Mouse (Mus musculus) natural killer cell, adult 2 months (primary cell): ENCODE measurements around the gene Mb21d2.

Experiments used
- DNase-seq, 2 experiments: peaks; one replicate each; pipeline ENCODE4 v3.0.0; 2022; ENCODE audit warnings: low spot score in 2 of 2

Gene Mb21d2

DNA sequence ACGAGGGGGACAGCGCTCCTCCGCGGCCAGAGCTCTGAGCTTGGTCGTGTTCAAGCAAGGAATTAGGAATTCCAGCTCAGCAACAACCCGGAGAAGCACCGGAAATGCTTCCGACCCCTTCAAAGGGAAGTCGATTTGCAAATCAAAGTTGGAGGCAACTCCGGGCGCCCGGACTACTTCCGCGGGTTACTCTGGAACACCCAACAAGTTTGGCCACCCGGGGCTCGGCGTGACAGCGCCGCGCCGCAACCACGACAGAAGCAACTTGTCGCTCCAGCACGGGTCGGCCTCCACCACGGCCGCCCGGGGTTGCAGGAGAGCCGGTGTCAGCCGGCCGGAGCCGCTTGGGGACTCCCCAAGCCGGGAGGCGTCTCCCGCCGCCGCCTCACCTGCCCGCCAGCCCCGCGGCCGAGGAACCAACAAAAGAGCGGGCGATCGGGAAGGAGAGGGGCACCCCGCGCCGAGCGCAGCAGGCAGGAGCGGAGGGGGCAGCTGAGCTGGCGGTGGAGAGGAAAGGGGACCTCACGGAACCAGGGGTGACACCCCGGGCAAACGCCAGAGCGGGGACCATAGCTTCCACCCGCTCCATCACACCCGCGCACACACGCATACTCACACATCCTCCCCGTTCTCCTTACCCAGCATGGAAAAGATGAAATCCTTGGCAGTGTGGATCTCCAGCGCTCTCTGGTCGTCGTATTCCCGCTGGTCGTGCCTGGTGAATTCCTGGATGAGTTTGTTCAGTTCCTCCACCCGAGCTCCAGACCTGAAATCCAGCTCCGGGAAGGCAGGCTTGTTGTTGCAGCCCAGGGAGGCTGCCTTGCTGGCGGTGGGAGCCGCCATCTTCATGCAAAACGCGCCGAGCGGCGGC, at the start of gene Mb21d2:
Mb21d2 (minus strand) TSS at position 859 of the 871 bp plus-strand sequence.
- DNase-seq = no peak

DNA sequence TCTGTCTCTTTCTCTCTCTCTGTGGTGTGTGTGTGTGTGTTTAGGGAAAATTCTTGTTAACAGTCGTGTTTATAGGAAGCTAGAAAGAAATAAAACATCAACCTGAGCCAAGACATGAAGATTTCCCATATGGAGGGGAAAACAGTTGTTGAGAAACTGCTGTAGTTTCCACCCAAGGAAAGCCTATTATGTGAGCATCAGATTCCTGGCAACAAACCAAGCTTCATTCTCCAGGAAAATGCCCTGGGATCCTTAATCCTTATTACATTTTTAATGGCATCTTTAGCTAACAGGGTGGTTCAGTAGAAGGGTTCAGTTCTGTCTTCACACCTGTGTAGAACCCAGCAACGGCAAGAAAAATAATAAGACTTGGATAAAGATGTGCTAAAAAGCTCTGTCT, 36.8 kb upstream of the Mb21d2 start:
- DNase-seq = no peak

DNA sequence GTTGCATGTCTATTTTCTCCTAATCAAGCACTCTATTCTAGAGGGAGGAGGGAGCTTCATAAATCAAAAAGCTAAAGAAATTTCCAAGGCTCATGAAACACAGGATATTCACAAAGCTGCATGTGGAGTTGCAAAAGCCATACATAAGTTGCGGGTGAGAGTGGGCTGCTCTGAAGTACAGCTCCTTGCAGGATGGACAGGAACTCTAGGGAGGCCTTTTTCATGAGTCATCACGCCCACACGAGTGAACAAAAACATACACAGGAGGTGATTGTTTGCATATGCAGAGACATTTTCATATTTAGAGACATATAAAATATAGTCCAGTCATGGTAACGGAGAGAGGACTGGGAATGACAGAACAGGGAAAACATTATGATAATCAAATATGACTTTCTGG, 34.6 kb upstream of the Mb21d2 start:
- no peak for DNase-seq

DNA sequence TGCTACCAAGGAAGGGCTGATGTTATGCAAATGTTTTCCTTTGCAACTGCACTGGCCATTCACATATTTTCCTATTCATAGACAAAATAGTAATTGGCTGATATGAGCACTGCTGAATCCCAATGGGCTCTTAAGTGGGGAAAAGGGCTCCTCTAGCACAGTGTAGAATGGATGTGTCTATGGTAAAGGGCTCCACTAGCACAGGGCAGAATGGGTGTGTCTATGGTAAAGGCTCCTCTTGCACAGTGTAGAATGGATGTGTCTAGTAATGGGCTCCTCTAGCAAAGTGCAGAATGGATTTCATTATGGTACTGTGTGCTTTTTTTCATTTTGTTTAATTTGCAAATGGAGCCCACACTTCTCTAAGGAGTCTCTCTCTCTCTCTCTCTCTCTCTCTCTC, 33.5 kb upstream of the Mb21d2 start:
- DNase-seq = no peak

DNA sequence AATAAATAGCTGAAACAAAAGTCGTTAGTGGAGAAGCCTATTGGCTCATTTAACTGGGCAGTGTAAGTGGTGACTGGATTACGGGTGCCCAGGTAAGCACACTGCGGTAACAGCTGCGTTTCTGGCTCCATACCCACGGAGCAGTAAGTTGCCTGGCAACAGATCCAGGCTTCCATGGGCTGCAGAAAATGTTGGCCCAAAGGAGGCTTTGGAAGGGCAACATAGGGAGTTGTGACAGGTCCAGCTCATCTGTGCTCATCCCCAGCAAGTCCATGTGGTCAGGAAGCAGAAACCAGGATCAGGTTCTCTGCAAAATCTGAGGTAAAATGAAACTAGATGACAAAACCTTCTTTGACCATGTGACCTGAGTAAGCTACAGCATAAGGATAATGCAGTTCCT, 20.3 kb upstream of the Mb21d2 start:
- no peak for DNase-seq

DNA sequence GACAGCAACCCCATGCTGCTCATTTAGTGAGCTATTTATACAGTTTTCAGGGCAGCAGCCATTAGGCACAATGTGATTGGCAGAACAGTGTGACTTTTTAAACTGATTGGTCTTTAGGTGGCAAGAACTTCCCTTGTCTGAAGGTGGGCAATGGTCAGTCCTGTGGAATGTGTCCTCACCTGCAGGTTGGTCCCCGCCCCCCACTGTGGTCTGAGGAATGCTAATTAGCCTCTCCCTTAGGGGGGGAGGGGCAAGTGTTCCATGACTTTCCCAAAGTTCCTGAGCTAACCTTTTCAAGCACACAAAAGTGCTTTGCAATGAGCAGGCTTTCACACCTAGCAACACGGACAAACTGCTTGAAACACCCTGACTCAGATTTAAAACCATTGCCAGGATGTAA, 13.8 kb upstream of the Mb21d2 start:
- DNase-seq = no peak

DNA sequence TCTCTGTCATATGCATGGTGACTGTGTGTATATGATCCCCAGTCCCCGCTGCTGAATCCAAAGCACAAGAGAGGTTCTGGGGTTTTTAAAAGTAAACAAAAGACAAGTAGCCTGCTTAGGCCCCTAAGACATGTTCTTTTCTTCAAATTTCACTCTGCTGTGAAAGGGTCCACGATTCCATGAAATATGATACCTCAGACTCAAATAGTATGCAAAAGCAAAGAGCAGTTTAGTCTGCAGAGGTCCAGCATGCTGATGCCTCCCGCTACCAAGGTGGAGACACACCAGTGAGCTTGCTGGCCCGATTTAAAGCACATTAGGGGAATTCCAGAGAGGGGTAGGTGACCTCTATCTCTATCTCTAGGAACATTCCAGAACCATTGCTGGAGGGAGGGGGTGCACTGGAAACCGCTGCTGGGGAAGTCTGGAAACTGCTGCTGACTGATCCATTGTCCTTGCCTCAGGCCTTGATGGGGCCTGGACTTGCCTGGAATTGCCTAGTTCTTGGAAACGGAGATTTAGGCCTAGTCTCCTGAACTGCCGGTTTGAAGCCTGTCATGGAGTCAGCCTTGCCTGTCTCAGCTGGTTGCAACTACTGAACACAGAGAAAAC, 6.8 kb upstream of the Mb21d2 start:
- no peak for DNase-seq

DNA sequence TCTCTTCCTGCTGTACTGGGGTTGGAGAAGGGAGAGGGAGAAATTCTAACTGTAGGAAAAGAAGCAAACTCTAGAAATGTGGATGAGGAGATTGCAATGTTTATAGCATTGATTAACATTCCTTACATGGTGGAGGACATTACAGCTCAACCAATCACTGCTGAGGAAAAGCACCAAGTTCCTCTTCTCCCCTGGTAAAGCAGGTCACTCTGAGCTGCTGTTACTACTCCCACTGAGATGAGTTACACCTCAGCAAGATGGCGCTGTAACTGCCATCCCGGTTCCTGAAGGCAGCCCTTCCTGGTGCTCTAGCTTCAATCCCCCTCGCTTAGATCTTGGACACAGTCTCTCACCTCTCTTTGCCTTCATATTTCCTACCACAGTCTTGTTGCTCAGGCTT, 6.2 kb upstream of the Mb21d2 start:
- DNase-seq = no peak

DNA sequence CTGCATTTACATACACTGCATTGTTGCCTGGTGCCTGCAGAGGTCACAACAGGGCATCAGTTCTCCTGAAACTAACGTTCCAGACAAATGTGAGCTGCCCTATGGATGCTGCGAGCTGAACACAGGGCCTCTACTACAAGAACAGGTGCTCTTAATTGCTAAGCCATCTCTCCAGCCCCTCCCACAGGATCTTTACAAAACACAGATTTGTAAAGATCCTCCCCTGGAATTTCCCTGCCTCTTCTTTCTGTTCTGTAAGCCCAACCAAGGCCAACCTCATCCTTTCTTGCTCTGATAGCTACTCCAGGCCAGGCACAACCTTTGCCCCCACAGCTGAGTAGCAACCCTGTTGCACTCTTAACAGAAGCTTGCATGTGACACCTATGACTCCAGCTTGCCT, 1.7 kb upstream of the Mb21d2 start:
- no peak for DNase-seq

DNA sequence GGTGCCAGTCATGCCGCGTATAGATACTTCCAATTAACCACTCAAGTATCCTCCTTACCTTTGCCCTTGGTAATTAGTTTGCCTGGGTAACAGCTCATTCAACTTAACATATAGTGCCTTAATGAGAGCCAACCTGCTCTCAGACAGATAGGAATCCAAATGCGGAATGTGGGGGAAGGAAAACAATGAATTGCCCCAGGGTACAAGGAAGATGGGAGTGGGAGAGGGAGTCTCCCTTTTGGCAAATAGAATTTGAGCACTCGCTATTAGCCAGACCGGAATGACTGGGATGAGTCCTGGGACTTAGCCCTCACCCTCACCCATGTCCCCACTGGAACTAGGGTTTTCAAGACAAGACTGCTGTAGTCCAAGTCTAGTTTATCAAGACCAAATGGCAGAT, 953 bp upstream of the Mb21d2 start:
- DNase-seq = no peak

DNA sequence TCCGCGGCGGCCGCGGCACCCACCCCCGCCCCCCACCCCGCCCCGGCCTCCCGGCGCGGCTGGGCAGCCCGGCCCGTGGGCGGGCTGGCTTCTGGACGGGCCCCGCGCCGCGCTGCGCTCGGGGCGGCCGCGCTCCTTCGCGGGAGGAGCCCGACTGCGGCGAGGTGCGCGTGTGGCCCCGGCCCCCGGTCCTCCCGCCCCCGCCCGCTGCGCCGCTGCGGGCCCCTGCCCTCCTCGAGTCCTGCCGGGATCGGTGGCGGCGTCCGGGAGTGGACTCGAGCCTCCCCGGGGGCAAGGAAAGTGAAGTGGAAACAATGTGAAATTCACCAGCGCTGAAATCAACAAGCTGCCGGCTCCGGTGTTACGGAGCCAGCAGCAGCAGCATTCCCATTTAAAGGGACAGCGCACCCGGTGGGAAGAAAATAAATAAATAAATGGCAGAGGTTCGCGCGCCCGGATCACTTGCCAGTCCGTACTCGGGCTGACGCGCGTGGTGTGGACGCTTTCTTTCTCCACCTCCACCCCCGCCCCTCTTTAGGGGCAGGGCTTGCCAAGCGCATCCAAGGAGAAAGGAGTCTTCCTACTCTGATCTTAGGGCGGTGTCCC, 316 bp upstream of the Mb21d2 start:
- DNase-seq = no peak

DNA sequence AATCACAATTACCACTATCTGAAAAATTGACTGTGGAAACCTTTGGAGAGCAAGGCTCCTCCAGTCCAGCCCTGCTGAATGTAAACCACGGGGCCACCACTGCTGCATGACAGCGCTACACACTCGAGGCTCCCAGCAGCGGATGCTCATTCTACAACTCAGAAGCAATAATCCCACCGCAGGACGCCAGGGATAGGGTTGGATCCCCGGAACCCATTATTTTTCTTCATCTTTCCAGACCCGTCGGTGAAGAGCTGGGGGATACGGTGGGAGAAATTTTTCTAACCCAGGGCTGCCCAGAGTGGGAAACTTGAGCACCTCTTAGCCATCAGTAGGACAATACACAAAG, 1.0 kb downstream of the Mb21d2 start:
- DNase-seq = no peak

DNA sequence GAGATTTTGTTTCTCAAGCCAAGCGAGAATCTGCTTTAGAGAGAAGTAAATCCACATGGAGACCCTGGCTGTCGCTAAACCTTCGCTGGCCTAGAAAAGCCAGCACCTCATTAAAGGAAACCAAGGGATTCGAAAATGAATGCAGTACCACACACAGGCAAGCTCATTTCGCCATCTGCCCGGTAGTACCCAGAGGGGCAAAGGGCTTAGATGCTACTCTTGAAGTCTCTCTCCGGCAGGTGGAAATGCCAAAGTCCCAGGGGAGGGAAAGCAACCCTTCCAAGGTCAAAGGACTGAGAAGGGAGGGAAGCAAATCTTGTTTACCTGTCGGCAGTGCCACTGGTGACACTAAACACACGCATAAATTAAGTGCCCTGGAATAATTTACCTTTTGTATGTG, 2.1 kb downstream of the Mb21d2 start:
- no peak for DNase-seq

DNA sequence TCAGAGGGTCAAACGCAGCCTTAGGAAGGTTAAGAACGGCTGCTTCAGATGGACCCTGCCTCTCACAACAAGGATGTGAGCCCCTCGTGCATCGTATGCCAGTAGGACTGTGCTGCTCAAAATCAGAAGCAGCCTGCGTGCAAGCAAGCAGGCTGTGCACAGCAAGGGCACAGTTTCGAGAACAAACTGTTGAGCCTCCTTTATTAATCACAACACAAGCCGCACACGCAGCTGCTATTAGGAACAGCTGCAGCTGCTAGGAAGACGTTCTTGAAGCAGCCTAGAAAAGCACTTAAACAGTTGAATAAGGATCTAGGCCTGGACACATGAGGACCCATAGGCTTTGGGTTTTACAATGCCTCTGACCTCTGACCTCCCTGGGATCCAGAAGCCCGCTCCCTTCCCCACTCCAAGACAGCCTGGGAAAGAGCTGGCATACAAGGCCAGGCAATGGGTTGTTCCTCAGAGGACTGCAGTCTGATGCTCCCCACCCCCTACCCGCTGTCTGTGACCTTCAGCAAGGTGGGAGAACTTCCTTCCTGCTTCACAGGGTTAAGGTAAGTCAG, 10.1 kb downstream of the Mb21d2 start:
- DNase-seq = no peak

DNA sequence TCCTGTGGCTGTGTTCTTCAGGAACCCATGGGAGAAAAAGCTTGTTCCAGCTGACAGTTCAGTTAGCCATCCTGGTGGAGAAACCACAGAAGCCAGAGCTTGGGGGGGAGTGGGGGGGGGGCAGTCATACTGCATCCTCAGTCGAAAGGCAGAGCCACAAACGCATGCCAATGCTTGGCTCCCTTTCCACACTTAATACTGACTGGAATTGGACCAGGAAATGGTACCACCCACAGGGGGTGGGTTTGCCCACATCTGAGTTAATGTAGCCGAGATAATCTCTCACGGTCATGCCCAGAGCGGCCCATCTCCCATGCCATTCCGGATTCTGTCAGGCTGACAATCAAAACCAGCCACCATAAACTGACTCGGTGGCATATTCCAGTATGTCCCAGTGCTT, 14.1 kb downstream of the Mb21d2 start:
- DNase-seq = no peak

DNA sequence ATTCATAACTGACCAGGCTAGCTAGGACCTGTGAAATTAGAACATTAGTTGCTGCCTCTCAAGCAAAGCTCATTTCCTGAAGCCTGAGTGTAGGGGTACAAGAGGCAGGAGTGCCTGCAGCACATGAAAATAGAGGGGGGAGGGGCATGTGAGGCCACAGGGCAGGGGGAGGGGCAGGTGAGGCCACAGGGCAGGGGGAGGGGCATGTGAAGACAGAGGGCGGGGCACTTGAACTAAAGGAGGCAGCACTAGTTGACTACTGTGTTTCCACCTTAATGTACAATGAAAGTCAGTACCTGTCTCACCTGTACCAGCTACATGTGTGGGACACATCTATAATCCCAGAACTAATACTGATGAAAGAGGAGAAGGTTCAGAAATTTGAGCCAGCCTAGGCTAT, 14.8 kb downstream of the Mb21d2 start:
- no peak for DNase-seq

DNA sequence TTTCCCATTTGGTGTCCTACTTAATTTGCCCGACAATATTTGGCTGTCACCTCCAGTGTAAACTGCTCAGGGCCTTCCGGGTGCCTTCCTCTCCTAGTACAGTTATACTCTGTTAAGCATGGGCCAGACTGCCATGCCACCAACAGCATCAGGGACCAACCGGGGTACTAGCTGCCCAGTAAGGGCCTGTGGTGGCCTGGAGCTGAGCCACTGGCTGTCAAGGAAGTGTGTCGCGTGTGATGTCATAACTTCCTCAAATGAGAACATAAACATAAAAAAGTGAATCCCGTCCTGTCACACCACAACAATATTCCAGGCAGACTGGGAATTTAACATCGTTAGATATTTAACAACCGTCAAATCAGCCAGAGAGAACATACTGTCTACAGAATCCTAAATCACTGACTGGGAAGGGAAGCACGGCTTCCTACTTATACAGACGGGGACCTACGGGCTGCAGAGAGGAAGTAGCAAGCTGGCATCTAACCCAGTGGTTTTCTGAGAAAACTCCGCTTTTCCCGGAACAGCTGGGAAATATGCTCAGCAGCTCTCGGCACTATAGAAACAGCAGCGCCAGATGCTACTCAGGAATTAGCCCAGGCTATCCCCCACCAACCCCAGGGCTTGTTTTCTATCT, 17.9 kb downstream of the Mb21d2 start:
- no peak for DNase-seq

DNA sequence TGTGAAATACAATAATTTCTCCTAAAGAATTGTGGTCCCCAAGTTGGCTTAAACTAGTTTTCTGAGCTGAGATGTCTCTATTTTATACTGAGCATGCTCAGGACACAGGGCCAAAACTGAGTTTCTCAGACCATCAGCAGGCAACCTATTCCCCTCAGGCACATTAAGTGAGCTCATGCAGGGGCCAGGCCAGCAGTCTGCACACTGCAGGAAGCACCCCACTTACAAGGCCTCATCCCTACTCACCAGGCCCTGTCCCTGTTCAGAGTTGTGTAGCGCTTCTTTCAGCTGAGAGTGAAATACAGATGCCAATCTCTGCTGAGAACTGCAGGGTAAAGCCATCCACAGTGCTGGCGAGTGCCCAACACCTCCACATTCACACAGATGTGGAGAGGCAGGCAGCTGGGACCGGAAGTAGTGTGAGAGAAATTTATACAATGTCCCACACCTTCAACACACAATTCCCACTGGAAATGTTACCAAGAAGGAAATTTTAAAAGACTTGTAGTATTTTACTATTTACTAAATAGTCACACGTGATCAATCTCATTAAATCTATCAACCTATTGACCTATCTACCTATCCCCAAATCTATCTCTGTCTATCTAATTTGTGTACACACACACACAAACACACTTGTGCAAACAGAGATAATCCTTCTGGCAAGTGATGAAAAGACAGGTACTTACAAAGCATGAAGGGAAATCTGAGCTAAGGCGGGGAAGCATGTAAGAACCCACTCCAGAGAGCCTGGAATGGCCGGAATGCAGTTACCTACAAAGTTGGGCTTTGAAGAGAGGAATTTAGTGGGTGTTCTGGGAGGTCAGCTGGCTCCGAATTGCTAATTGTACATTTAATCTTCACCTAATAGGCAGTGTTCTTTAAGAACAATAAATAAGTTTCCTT, 22.9 kb downstream of the Mb21d2 start:
- no peak for DNase-seq

DNA sequence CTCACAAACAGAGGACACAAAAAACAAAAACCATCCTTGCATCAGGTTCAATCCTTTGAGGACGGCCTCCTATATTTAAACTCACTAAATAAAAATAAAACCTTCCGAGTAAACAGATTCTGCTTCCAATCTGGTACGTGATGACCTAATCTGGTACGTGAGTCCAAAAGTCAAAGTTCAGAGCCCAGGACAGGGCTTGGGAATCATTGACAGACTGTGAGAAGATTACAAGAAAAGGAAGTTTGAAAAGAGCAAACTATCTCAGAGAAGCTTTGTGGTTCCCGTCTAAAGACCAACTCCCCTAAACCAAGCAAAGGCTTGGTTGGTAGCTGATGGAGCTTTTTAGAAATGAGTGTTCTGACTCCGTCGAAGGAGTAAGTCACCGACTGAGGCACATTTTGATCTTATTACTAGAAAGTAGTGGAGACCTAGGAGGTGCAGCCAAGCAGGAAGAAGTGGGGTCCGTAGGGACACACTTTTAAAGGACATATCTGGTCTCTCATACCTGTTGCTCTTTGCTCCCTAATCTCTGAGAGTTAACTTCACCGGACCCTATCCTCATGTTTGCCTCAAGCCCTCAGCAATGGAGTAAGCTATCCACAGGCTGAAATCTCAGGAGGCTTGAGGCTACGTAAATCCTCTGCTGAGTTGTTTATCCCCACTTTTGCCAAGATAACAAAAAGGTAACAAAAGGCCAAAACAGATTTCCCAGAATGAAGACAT, 23.7 kb downstream of the Mb21d2 start:
- DNase-seq = no peak
